Mouse (Mus musculus) bone marrow macrophage, adult 2 months (primary cell): ENCODE measurements at regions not wholly inside any gene's neighbourhood (a gene's known extent, or its start where the extent isn't known, plus 50 kb on each side); places are given as distances from the start of the nearest gene placed in this dataset.
"Not testable (repeated sequence)": the region's sequence is repeated elsewhere in the genome, so short reads cannot be mapped to it uniquely, and the experiment has no call there.

Source experiments
- H3K27ac ChIP-seq: 2 replicates; pipeline ENCODE4 v1.5.1; 2012; ENCODE audit warnings: low read depth, low read length; ENCODE audit not compliant: insufficient read depth
- H3K4me1 ChIP-seq: 2 replicates; pipeline ENCODE4 v1.6.1; 2012; ENCODE audit warnings: low read length; ENCODE audit not compliant: control insufficient read depth, insufficient read depth
- H3K4me3 ChIP-seq: 2 replicates; pipeline ENCODE4 v1.5.1; 2012; ENCODE audit warnings: mild to moderate bottlenecking, low read length, moderate library complexity; ENCODE audit not compliant: insufficient read depth
- CTCF ChIP-seq: IDR thresholded peaks from 2 replicates; pipeline ENCODE4 v1.5.1; 2012; ENCODE audit warnings: low read depth, mild to moderate bottlenecking, low read length, moderate library complexity
- POLR2A ChIP-seq: IDR thresholded peaks from 2 replicates; pipeline ENCODE4 v1.6.1; 2012; ENCODE audit warnings: mild to moderate bottlenecking, low read depth, low read length, borderline replicate concordance

GRCm38 (mm10) chr6:133724627-133725026 is 128.9 kb downstream of the Kap start:
- H3K4me1 ChIP-seq, H3K4me3 ChIP-seq, H3K27ac ChIP-seq: not testable (repeated sequence)

GRCm38 (mm10) chr6:133706712-133707111 is 146.8 kb downstream of the Kap start:
- peak; percentile 55 for TF ChIP-seq CTCF
- not testable (repeated sequence) for H3K4me1 ChIP-seq, H3K4me3 ChIP-seq, H3K27ac ChIP-seq

DNA sequence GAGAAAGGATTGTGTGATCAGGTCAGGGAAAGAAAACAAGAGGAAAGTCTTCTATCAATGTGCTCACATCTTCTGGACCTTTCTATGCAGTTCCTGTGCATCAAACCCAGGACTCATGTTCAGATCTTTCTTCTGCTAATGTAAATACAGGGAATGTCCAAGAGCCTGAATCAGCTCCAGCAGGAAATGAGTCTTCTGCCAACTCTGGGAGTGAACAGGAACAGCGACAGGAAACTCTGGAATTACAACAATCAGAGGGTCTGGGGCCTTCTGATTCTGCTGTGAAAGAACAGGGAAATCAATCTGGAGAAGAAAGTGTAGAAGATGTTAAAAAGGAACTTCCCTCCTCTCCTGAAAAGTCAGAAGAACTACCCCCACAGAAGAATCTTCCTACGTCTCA is 151.9 kb downstream of the Kap start:
- Histone ChIP-seq H3K4me1 (no peaks in the 10 kb centered on the region), H3K4me3 (no peak overlapping the region), H3K27ac (no peak overlapping the region)
- TF ChIP-seq CTCF (no peak), POLR2A (no peak)
